Mouse (Mus musculus) liver, embryonic 14.5 days (tissue): ENCODE results near the gene Mtfr2. TPM values are rescaled to one million over a fixed set of nuclear protein-coding genes. Genes with fewer than 3 reads are reported as not detected.
A peak's percentile ranks its signal among the peaks of the same experiment; 100 is the strongest.

Source experiments
- ATAC-seq: fragments of 200-750 bp; cut with Nextera tagmentation; 2 replicates; pipeline ENCODE4 v1.8.0; 2017; ENCODE audit warnings: moderate number of reproducible peaks, mild to moderate bottlenecking, moderate library complexity; ENCODE audit not compliant: insufficient read depth
- DNase-seq, 3 experiments: peaks; one replicate each; pipeline ENCODE4 v3.0.0-alpha.2; 2012 to 2013; ENCODE audit warnings: low read depth in 3 of 3, low spot score in 3 of 3
- H3K27ac ChIP-seq: fragments of 300-500 bp; sonication (generic); 2 replicates; pipeline ENCODE4 v1.5.1; 2014; ENCODE audit warnings: moderate library complexity, mild to moderate bottlenecking, control low read depth, inconsistent platforms
- H3K27me3 ChIP-seq: fragments of 300-500 bp; sonication (generic); 2 replicates; pipeline ENCODE4 v1.6.1; 2014; ENCODE audit warnings: mild to moderate bottlenecking, low read length, moderate library complexity; ENCODE audit not compliant: control insufficient read depth, insufficient read depth
- H3K36me3 ChIP-seq: fragments of 300-500 bp; sonication (generic); replicated peaks from 2 replicates; pipeline ENCODE4 v1.6.1; 2014; ENCODE audit warnings: low read depth; ENCODE audit not compliant: control insufficient read depth, insufficient read depth
- H3K4me1 ChIP-seq, 2 experiments: fragments of 200-500 bp in 1 of 2; fragments of 300-500 bp in 1 of 2; sonication (generic) in 1 of 2; replicated peaks; 2 replicates each; pipeline ENCODE4 v1.6.1; 2012 to 2014; ENCODE audit warnings: antibody characterized with exemption in 1 of 2, inconsistent platforms in 1 of 2, low read length in 1 of 2; ENCODE audit not compliant: control insufficient read depth in 2 of 2, insufficient read depth in 2 of 2
- H3K4me2 ChIP-seq: fragments of 300-500 bp; sonication (generic); 2 replicates; pipeline ENCODE4 v1.6.1; 2014; ENCODE audit warnings: low read depth, mild to moderate bottlenecking, control low read depth, moderate library complexity
- H3K4me3 ChIP-seq, 2 experiments: fragments of 200-500 bp in 1 of 2; fragments of 300-500 bp in 1 of 2; sonication (generic) in 1 of 2; 2 replicates each; pipeline ENCODE4 v1.5.1; 2012 to 2014; ENCODE audit warnings: low read depth in 2 of 2, low read length in 2 of 2, mild to moderate bottlenecking in 2 of 2, control low read depth in 1 of 2, inconsistent platforms in 1 of 2, moderate library complexity in 1 of 2; ENCODE audit not compliant: insufficient read depth in 1 of 2
- H3K9ac ChIP-seq: fragments of 300-500 bp; sonication (generic); replicated peaks from 2 replicates; pipeline ENCODE4 v1.6.1; 2014; ENCODE audit warnings: mild to moderate bottlenecking, control low read depth, moderate library complexity
- H3K9me3 ChIP-seq: fragments of 300-500 bp; sonication (generic); 2 replicates; pipeline ENCODE4 v1.6.1; 2016; ENCODE audit warnings: low read length, mixed read lengths; ENCODE audit not compliant: control insufficient read depth
- CTCF ChIP-seq: IDR thresholded peaks from 2 replicates; pipeline ENCODE4 v1.5.1; 2016; ENCODE audit warnings: antibody characterized with exemption, low read depth, control low read depth
- EP300 ChIP-seq: IDR thresholded peaks from 2 replicates; pipeline ENCODE4 v1.6.1; 2016; ENCODE audit warnings: antibody characterized with exemption, low read depth
- WGBS: fragments of 180-500 bp; shearing (Covaris S2); extraction: QIAGEN DNeasy Blood & Tissue Kit; methylation state at CpG from one replicate; pipeline ENCODE4 v1.1.7; 2014; ENCODE audit not compliant: insufficient replicate concordance; 5-methylcytosine and 5-hydroxymethylcytosine counted together
- polyA plus RNA-seq, 2 experiments: library from polyadenylated mRNA; depleted of rRNA in 1 of 2; stranded (reverse) in 1 of 2; unstranded in 1 of 2; fragments of >200 nt; fragmentation: Nextera tagmentation in 1 of 2; extraction: Ambion mirVana in 1 of 2; gene quantifications; 2 replicates each; pipeline versions ENCODE4 v1.2.1 to v1.2.3; 2012 to 2014

Mtfr2 gene
- polyA plus RNA-seq, 2 experiments = 1.8 to 13.3 TPM

GRCm38 (mm10) chr10:20311918-20312735, 35.4 kb upstream of the Mtfr2 start, which contains the start of gene Bclaf1:
TSS of gene Bclaf1 (plus strand) at chr10:20312469.
- H3K27me3 ChIP-seq = no peaks in the 10 kb centered on the region
- no peaks in the 10 kb centered on the region for H3K9me3 ChIP-seq
- peak within 1 kb of the TSS; percentile 88 for H3K27ac ChIP-seq
- ATAC-seq = peak; percentile 96
- H3K4me1 ChIP-seq = peaks cover 3 to 12% of the 10 kb centered on the region in 2 experiments; a peak in 3 of 4 replicates
- peak; percentile 98 to 99 (median 99) for DNase-seq
- peak within 1 kb of the TSS; percentile 90 for H3K9ac ChIP-seq
- peaks cover 3% of the 10 kb centered on the region for H3K36me3 ChIP-seq
- under 1% methylated on average over 84 of the region's 84 CpGs for WGBS
- TF ChIP-seq EP300 (peak; percentile 48), CTCF (no peak)
- peak within 1 kb of the TSS; percentile 84 to 89 for H3K4me3 ChIP-seq
- peak within 1 kb of the TSS; percentile 96 for H3K4me2 ChIP-seq

- under 1% methylated on average over 52 of the region's 54 CpGs for WGBS
- Histone ChIP-seq H3K9me3 (no peaks in the 10 kb centered on the region), H3K4me1 (peaks cover 3 to 12% of the 10 kb centered on the region in 2 experiments; a peak in 3 of 4 replicates), H3K27me3 (no peaks in the 10 kb centered on the region), H3K27ac (peak overlapping the region; percentile 88), H3K4me2 (peak overlapping the region; percentile 83), H3K4me3 (peak overlapping the region; percentile 84 to 89), H3K9ac (peak overlapping the region; percentile 90), H3K36me3 (peaks cover 8% of the 10 kb centered on the region)
- peak; percentile 65 for ATAC-seq
- peak; percentile 66 to 76 (median 69) for DNase-seq
- peak; percentile 40; the same call in 1 of the 2 replicates for TF ChIP-seq EP300
- no peak; the same call in 1 of the 2 replicates for TF ChIP-seq CTCF
Observed at GRCm38 (mm10) chr10:20312736-20313301, 34.8 kb upstream of the Mtfr2 start.

DNA sequence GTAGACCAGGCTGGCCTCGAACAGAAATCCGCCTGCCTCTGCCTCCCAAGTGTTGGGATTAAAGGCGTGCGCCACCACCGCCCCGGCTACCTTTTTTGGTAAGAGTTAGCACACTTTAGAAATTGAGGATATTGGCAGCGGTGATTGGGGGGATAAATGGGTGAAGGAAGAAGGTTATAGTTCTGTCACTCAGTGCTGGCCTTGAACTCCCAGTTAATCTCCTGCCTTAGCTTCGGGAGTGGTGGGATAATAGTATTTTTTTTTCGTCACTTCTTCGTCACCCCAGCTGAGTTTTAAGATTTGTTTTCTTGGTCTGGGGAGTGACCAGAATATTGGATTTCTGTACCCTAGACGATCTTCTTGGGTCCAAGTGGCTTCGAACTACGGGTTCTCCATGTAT, 34.1 kb upstream of the Mtfr2 start:
- Histone ChIP-seq H3K9me3 (no peaks in the 10 kb centered on the region), H3K27me3 (no peaks in the 10 kb centered on the region), H3K9ac (peak overlapping the region; percentile 90), H3K4me2 (peak overlapping the region; percentile 83), H3K36me3 (peaks cover 14% of the 10 kb centered on the region), H3K4me3 (peak overlapping the region; percentile 84 to 89), H3K27ac (peak overlapping the region; percentile 88), H3K4me1 (peaks cover 3 to 12% of the 10 kb centered on the region in 2 experiments; a peak in 3 of 4 replicates)
- DNase-seq = no peak
- TF ChIP-seq CTCF (no peak), EP300 (no peak)
- ATAC-seq = no peak
- 21% methylated on average over 13 of the region's 13 CpGs for WGBS

- DNase-seq (no peak), ATAC-seq (no peak)
- TF ChIP-seq EP300 (no peak), CTCF (no peak)
- Histone ChIP-seq H3K9ac (peak overlapping the region; percentile 47), H3K4me1 (peaks cover 3 to 12% of the 10 kb centered on the region in 2 experiments; a peak in 3 of 4 replicates), H3K27ac (no peak overlapping the region), H3K9me3 (no peaks in the 10 kb centered on the region), H3K36me3 (peaks cover 17% of the 10 kb centered on the region), H3K4me2 (peak overlapping the region; percentile 83), H3K4me3 (peak overlapping the region; percentile 84 to 89), H3K27me3 (no peaks in the 10 kb centered on the region)
- 47% methylated on average over 4 of the region's 4 CpGs for WGBS
Observed at GRCm38 (mm10) chr10:20313941-20314340, 33.6 kb upstream of the Mtfr2 start.

GRCm38 (mm10) chr10:20314797-20315196, 32.8 kb upstream of the Mtfr2 start:
- H3K36me3 ChIP-seq = peaks cover 23% of the 10 kb centered on the region
- H3K27me3 ChIP-seq = no peaks in the 10 kb centered on the region
- 18% methylated on average over 2 of the region's 2 CpGs for WGBS
- peaks cover 3 to 12% of the 10 kb centered on the region in 2 experiments; a peak in 3 of 4 replicates for H3K4me1 ChIP-seq
- H3K27ac ChIP-seq = no peak overlapping the region
- no peaks in the 10 kb centered on the region for H3K9me3 ChIP-seq
- ATAC-seq = no peak
- H3K4me3 ChIP-seq = no peak overlapping the region
- TF ChIP-seq EP300 (no peak), CTCF (peak; percentile 45)
- peak overlapping the region; percentile 83; the same call in 1 of the 2 replicates for H3K4me2 ChIP-seq
- DNase-seq = peak in 2 of 3 experiments; percentile 9 to 26
- H3K9ac ChIP-seq = no peak overlapping the region
